In the genomic region with DNA sequence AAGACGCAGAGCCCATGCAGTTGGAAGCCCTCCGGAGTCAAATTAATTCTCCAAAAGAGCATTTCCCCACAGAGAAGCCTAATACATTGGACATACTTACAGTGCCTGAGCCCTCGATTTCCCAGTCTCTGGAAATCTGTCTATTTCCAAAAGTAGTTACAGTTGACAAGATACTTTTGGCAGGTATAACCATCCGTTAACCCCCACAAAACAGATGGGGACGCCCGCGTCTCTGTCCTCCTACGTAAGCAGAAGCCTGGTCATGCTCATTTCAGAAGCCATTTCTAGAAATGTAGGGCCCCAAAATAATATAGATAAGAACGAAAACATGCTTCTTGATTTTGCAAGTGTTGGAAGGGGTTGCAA, we compare ENCODE assay signal across 9 mouse cellular contexts. TPM values are rescaled to one million over a fixed set of nuclear protein-coding genes. Genes with fewer than 3 reads are reported as not detected.
DNase-seq lines count a peak whose midpoint lies in the region; ATAC-seq and TF ChIP-seq lines count a peak whose summit lies in the region.
"Had no signal": no experiment of that assay in that cellular context is flagged by ENCODE, and none has a peak within 500 bp of the region (broad histone marks: within the 10 kb centered on the region; RNA-seq: fewer than 3 reads in every experiment).

No protein-coding gene starts in this region.

- peak overlapping the region; percentile 52 for H3K9ac ChIP-seq in heart, postnatal 0 days (replicated peaks; ENCODE audit: low read depth, low read length)
- H3K9ac ChIP-seq in hindbrain, embryonic 15.5 days = peak overlapping the region; percentile 64
- peak overlapping the region; percentile 68; the same call in 1 of the 2 replicates for H3K9ac ChIP-seq in liver, embryonic 15.5 days

- no peak overlapping the region for H3K27ac ChIP-seq in heart, postnatal 0 days (ENCODE audit: low read depth)
- H3K27ac ChIP-seq in hindbrain, embryonic 15.5 days (replicated peaks) = peak overlapping the region; percentile 71
- no peak overlapping the region for H3K27ac ChIP-seq in liver, embryonic 15.5 days (replicated peaks)

- WGBS in heart, postnatal 0 days = 45% methylated on average over 9 of the region's 9 CpGs
- 27% methylated on average over 9 of the region's 9 CpGs for WGBS in hindbrain, embryonic 15.5 days
- 40% methylated on average over 9 of the region's 9 CpGs for WGBS in liver, embryonic 15.5 days (ENCODE audit: insufficient replicate concordance)

- H3K4me2 ChIP-seq in heart, postnatal 0 days (ENCODE audit: low read depth, low read length) = peak overlapping the region; percentile 83
- H3K4me2 ChIP-seq in hindbrain, embryonic 15.5 days = peak overlapping the region; percentile 72
- H3K4me2 ChIP-seq in liver, embryonic 15.5 days = peak overlapping the region; percentile 94

- TF ChIP-seq CTCF in heart, postnatal 0 days (IDR thresholded peaks at IDR 0.05; ENCODE audit: low read depth) = no peak
- no peak for TF ChIP-seq CTCF in brain, embryonic 14.5 days (IDR thresholded peaks at IDR 0.05; ENCODE audit: borderline replicate concordance, extremely low read depth, insufficient read depth, insufficient read length)

- DNase-seq in heart, postnatal 0 days (ENCODE audit: low spot score) = no peak
- no peak for DNase-seq in heart, adult 18-20 months
- peak; percentile 6 for DNase-seq in brain, embryonic 14.5 days (ENCODE audit: low read depth)
- peak; percentile 89 for DNase-seq in telencephalon, adult 2 months (ENCODE audit: low read depth, low spot score)
- DNase-seq in thymus, postnatal 4 days = no peak
- DNase-seq in cerebellum, adult 9-10 months = no peak

- peaks cover 4% of the 10 kb centered on the region; the same call in 1 of the 2 replicates for H3K4me1 ChIP-seq in heart, postnatal 0 days (ENCODE audit: control insufficient read depth, insufficient read depth)
- H3K4me1 ChIP-seq in hindbrain, embryonic 15.5 days (replicated peaks) = peaks cover 20% of the 10 kb centered on the region
- H3K4me1 ChIP-seq in liver, embryonic 15.5 days (replicated peaks) = peaks cover 36% of the 10 kb centered on the region

- H3K36me3 ChIP-seq in heart, postnatal 0 days (replicated peaks; ENCODE audit: control insufficient read depth, insufficient read depth, low read length) = peaks cover 19% of the 10 kb centered on the region
- H3K36me3 ChIP-seq in hindbrain, embryonic 15.5 days = peaks cover 11% of the 10 kb centered on the region
- peaks cover 26% of the 10 kb centered on the region for H3K36me3 ChIP-seq in liver, embryonic 15.5 days (replicated peaks)

- H3K4me3 ChIP-seq in heart, postnatal 0 days (ENCODE audit: low read depth, low read length) = peak overlapping the region; percentile 63
- peak overlapping the region; percentile 73 for H3K4me3 ChIP-seq in hindbrain, embryonic 15.5 days
- peak overlapping the region; percentile 81 for H3K4me3 ChIP-seq in liver, embryonic 15.5 days (replicated peaks)

- TF ChIP-seq POLR2A in brain, embryonic 14.5 days (IDR thresholded peaks at IDR 0.05; ENCODE audit: borderline replicate concordance, extremely low read depth, insufficient read depth, insufficient read length, poor library complexity, severe bottlenecking) = no peak

- no peak for ATAC-seq in heart, postnatal 0 days (ENCODE audit: insufficient read depth, low read depth)
- no peak for ATAC-seq in hindbrain, embryonic 15.5 days (ENCODE audit: low FRiP score, low read depth)
- no peak for ATAC-seq in liver, embryonic 15.5 days (ENCODE audit: insufficient read depth)

- TF ChIP-seq EP300 in heart, postnatal 0 days (IDR thresholded peaks at IDR 0.05; ENCODE audit: low read depth) = no peak

- H3K9me3 ChIP-seq in heart, postnatal 0 days (replicated peaks; ENCODE audit: control insufficient read depth, low read length) = no peaks in the 10 kb centered on the region
- H3K9me3 ChIP-seq in hindbrain, embryonic 15.5 days = no peaks in the 10 kb centered on the region
- H3K9me3 ChIP-seq in liver, embryonic 15.5 days (replicated peaks) = no peaks in the 10 kb centered on the region

- no peaks in the 10 kb centered on the region for H3K27me3 ChIP-seq in heart, postnatal 0 days (ENCODE audit: control insufficient read depth, insufficient read depth, low read length)
- H3K27me3 ChIP-seq in hindbrain, embryonic 15.5 days = no peaks in the 10 kb centered on the region
- no peaks in the 10 kb centered on the region for H3K27me3 ChIP-seq in liver, embryonic 15.5 days
- H3K27me3 ChIP-seq: Patski had no signal

RNA-seq across cellular contexts. Expression of a gene that starts 0.6 kb away (rescaled TPM):
- total RNA-seq in heart, postnatal 0 days (2014; rRNA removed; ENCODE audit: low replicate concordance) = 1.4 and 5.9 TPM in 2 replicates
- 3.8 and 4.2 TPM in 2 replicates for polyA plus RNA-seq in heart, postnatal 0 days (2015; fragmentation: Nextera tagmentation; extraction: Ambion mirVana)
- 1 to 10 TPM; 2.3 to 2.4 TPM for total RNA-seq in heart, adult 18-20 months (2021)
- polyA plus RNA-seq in brain, embryonic 14.5 days (2012; rRNA removed) = 6.4 and 14.7 TPM in 2 replicates
- 38.5 and 42.1 TPM in 2 replicates for polyA plus RNA-seq in hindbrain, embryonic 15.5 days (2015; fragmentation: Nextera tagmentation; extraction: Ambion mirVana)
- polyA plus RNA-seq in liver, embryonic 15.5 days (2015; fragmentation: Nextera tagmentation; extraction: Ambion mirVana) = 1.6 and 1.9 TPM in 2 replicates

RNA-seq across cellular contexts. Expression of a gene that starts 12.3 kb away (rescaled TPM):
- 52.4 and 84.0 TPM in 2 replicates for total RNA-seq in heart, postnatal 0 days (2014; rRNA removed; ENCODE audit: low replicate concordance)
- polyA plus RNA-seq in heart, postnatal 0 days (2015; fragmentation: Nextera tagmentation; extraction: Ambion mirVana) = 139 and 142 TPM in 2 replicates
- 10 to 100 TPM; 78.7 to 80.8 TPM for total RNA-seq in heart, adult 18-20 months (2021)
- 66.2 and 70.9 TPM in 2 replicates for polyA plus RNA-seq in brain, embryonic 14.5 days (2012; rRNA removed)
- polyA plus RNA-seq in hindbrain, embryonic 15.5 days (2015; fragmentation: Nextera tagmentation; extraction: Ambion mirVana) = 123 and 129 TPM in 2 replicates
- polyA plus RNA-seq in liver, embryonic 15.5 days (2015; fragmentation: Nextera tagmentation; extraction: Ambion mirVana) = 68.1 and 74.3 TPM in 2 replicates

RNA-seq across cellular contexts. Expression of a gene that starts 34.6 kb away (rescaled TPM):
- total RNA-seq in heart, postnatal 0 days (2014; rRNA removed; ENCODE audit: low replicate concordance) = 2.6 and 3.9 TPM in 2 replicates
- 0.48 and 0.77 TPM in 2 replicates for polyA plus RNA-seq in heart, postnatal 0 days (2015; fragmentation: Nextera tagmentation; extraction: Ambion mirVana)
- under 1 TPM; 0.62 TPM for total RNA-seq in heart, adult 18-20 months (2021)
- 1.1 and 1.3 TPM in 2 replicates for polyA plus RNA-seq in brain, embryonic 14.5 days (2012; rRNA removed)
- 0.74 and 0.96 TPM in 2 replicates for polyA plus RNA-seq in hindbrain, embryonic 15.5 days (2015; fragmentation: Nextera tagmentation; extraction: Ambion mirVana)
- 4.4 and 5.8 TPM in 2 replicates for polyA plus RNA-seq in liver, embryonic 15.5 days (2015; fragmentation: Nextera tagmentation; extraction: Ambion mirVana)
- polyA plus RNA-seq: Patski had no signal

RNA-seq across cellular contexts. Expression of a gene that starts 37.4 kb away (rescaled TPM):
- total RNA-seq in heart, postnatal 0 days (2014; rRNA removed; ENCODE audit: low replicate concordance) = 30.9 and 186 TPM in 2 replicates
- polyA plus RNA-seq in heart, postnatal 0 days (2015; fragmentation: Nextera tagmentation; extraction: Ambion mirVana) = 41.7 and 43.1 TPM in 2 replicates
- total RNA-seq in heart, adult 18-20 months (2021) = 10 to 100 TPM; 13.3 to 15.3 TPM
- 53.6 and 72.8 TPM in 2 replicates for polyA plus RNA-seq in brain, embryonic 14.5 days (2012; rRNA removed)
- polyA plus RNA-seq in hindbrain, embryonic 15.5 days (2015; fragmentation: Nextera tagmentation; extraction: Ambion mirVana) = 45.8 and 50.3 TPM in 2 replicates
- 25.5 and 26.7 TPM in 2 replicates for polyA plus RNA-seq in liver, embryonic 15.5 days (2015; fragmentation: Nextera tagmentation; extraction: Ambion mirVana)

RNA-seq across cellular contexts. Expression of a gene that starts 44.8 kb away (rescaled TPM):
- total RNA-seq in heart, postnatal 0 days (2014; rRNA removed; ENCODE audit: low replicate concordance) = 19.9 and 22.8 TPM in 2 replicates
- 14.2 and 17.3 TPM in 2 replicates for polyA plus RNA-seq in heart, postnatal 0 days (2015; fragmentation: Nextera tagmentation; extraction: Ambion mirVana)
- 10 to 100 TPM; 41.4 to 52.6 TPM for total RNA-seq in heart, adult 18-20 months (2021)
- 19.6 and 28.1 TPM in 2 replicates for polyA plus RNA-seq in brain, embryonic 14.5 days (2012; rRNA removed)
- 29.6 and 33.9 TPM in 2 replicates for polyA plus RNA-seq in hindbrain, embryonic 15.5 days (2015; fragmentation: Nextera tagmentation; extraction: Ambion mirVana)
- polyA plus RNA-seq in liver, embryonic 15.5 days (2015; fragmentation: Nextera tagmentation; extraction: Ambion mirVana) = 13.1 and 15.5 TPM in 2 replicates

Comparison
In these comparisons a context has a peak if more than half of its experiments do, and no peak if none do; other contexts are left out.
1. DNase-seq: peak in brain, embryonic 14.5 days (single experiment) and telencephalon, adult 2 months (single experiment); none in heart, postnatal 0 days (single experiment), heart, adult 18-20 months (0 of 2), thymus, postnatal 4 days (single experiment) and cerebellum, adult 9-10 months (single experiment).
2. Peak in every context shown above with its lines, with median percentiles within 50 percentile points of each other: H3K4me2 ChIP-seq, H3K4me3 ChIP-seq and H3K9ac ChIP-seq.